Mouse (Mus musculus) testis, adult 2 months (tissue): ENCODE data around the gene Slc25a38.

ENCODE experiments used
- CTCF ChIP-seq: fragments of 200-500 bp; IDR thresholded peaks from 2 replicates; pipeline ENCODE4 v1.5.1; 2012; ENCODE audit warnings: low read depth, mild to moderate bottlenecking, inconsistent platforms, low read length, moderate library complexity; ENCODE audit not compliant: control insufficient read depth, insufficient read depth, insufficient replicate concordance
- POLR2A ChIP-seq: fragments of 200-500 bp; IDR thresholded peaks from 2 replicates; pipeline ENCODE4 v1.6.1; 2012; ENCODE audit warnings: low read depth, mild to moderate bottlenecking, inconsistent platforms, low read length, moderate library complexity; ENCODE audit not compliant: control insufficient read depth

GRCm38 (mm10) chr9:120114051-120114788, 4.0 kb downstream of the Slc25a38 start:
- TF ChIP-seq CTCF (no peak), POLR2A (no peak)
